Mouse (Mus musculus) regulatory T cell (primary cell): ENCODE measurements at regions not wholly inside any gene's neighbourhood (a gene's known extent, or its start where the extent isn't known, plus 50 kb on each side); places are given as distances from the start of the nearest gene placed in this dataset.

ENCODE experiments used
- in situ Hi-C: fragments of 300-600 bp; cut with MboI, MseI; formaldehyde crosslinking; loops from one replicate; pipeline ENCODE4 v1.15.1; 2025; ENCODE audit warnings: high pct_unique_total_duplicates

DNA sequence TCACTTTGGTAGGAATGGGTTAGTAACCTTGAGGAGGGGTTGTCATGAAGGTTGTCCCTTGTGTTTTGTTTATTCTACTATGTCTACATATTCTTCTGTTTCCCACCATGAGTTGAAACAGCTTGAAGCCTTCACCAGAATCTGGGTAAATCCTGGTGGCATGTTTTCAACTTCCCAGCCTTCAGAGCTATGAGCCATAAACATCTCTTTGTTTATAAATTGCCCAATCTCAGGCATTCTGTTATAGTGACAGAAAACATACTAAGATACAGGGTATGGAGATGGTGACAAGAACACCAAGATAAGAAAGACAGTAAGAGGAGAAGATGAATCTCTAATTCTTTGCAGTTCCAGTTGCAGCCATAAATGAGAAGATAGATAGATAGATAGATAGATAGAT, 396.5 kb downstream of the Tns1 start:
- in situ Hi-C loops, result no loop called here

DNA sequence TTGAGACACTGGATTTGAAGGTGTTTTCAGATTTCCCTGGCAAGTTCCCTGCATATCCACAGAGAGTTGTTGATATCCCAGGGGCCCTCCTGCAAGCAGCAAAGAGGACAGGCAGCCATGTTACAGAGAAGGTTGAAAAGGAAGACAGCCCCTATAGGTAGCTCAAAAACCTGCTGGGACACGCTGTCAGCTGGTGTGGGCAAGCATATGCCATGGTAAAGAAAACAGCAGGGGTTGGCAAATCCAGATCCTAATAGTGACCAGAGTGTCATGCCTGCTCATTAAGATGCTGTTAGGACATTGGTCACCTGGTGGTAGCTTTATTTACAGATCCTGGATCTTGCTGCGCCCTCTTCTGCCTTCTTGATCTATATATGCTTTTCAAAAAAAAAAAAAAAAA, 397.6 kb downstream of the Tns1 start:
- in situ Hi-C loops, result no loop called here

DNA sequence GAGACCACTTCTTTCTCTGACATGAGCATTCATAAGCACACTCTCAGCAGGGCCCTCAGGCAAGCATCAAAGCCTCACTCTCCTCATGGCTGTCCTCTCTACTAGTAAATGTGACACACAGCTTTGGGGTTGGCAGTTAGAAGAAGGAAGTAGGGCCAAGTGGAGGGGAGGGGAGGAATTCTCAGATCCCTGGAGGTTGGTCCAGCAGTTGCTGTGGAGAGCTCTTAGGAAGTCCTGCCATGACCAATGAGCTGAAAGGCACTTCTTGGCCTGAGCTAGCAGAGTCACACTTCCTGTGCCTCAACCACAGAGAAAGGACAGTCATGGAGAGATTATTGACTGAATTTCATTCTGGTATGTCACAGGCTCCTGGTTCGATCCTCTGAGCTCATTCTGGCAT, 398.8 kb downstream of the Tns1 start:
- in situ Hi-C loops, result no loop called here

DNA sequence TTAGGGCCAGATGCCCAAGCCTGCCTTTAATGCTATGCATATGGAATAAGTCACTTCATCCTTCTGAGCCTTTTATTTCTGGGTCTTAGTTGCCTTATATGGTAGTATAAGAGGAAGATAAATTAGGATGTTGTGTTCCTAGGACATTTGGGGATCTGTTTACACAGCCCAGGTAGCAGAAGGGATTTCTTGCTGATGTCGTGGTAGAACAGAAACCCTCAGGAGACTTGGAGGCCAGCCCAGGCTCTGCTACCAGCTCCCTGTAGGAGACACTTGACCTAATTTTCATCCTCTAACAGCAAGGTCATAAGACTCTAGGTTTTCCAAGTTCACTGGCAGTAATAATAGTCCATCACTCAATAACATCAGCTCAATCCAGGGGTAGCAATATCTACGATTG, 399.7 kb downstream of the Tns1 start:
- in situ Hi-C loops, result no loop called here

DNA sequence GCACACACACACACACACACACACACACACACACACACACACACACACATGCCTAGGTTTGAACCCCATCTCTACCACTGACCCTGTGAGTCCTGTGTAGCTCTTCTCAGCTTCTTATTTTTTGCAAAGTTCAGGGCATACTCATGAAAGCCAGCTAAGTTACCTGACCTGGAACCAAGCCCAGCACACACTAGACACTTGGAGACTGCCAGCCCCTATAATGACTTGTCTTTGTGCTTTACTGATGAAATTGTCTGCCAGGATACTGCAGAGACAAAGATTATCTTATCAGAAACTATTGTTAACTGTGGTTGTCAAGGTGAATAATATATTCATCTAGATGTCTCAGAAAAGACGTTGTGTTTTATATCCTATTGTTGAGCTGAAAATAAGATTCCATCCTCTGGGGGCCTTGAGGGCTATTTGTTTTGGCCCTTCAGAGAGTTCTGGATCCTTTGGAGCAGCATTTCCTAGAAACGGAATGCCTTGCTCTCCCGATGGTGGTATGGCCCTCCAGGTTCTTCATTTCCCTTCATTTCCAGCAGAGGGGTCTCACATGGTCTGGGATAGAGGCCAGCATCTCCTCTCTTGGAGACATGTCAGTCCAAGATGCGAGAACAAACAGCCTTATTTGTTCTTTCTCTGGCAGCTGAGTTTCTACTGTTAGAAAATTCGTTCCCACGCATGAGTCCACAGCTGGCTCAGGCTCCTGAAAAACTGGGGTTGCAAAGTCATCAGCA, 402.6 kb downstream of the Tns1 start:
- in situ Hi-C loops, result no loop called here

DNA sequence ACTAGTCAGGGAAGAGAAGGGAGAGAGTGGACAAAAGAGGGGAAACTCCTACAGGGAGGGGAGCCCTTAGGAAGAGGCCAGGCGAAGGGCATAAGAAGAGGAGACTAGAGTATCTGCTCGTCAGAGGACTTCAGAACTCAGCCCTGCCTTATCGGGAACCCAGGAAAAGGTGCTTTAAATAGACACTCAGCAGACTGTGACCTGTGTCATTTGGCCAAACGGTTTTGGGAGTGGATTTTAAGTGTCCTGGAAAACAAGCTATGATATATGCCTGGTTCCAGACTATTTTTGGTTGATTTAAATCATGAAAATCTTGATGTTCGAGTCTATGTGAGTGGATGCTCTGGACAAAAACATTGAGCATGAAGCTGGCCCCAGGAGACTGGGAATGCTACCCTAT, 405.8 kb downstream of the Tns1 start:
- in situ Hi-C loops, result no loop called here

DNA sequence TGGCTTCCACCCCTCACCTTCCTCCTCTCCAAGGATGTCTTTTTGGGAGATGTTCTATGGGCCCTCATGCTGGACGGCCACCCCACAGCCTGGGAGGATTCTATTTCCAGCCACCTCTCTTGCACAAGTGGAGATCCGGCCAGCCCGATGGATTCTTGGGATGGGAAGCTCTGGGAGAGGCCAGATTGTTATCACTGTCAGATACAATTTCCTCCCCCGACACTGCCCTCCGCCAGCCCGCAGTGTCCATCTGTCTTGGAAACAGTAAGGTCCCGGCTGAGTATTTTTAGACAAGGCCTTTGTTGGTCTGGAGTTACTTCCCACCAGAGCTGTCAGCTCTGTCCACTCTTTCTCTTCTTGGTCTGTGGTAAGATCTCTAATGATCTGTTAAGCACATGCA, 406.8 kb downstream of the Tns1 start:
- in situ Hi-C loops, result no loop called here

DNA sequence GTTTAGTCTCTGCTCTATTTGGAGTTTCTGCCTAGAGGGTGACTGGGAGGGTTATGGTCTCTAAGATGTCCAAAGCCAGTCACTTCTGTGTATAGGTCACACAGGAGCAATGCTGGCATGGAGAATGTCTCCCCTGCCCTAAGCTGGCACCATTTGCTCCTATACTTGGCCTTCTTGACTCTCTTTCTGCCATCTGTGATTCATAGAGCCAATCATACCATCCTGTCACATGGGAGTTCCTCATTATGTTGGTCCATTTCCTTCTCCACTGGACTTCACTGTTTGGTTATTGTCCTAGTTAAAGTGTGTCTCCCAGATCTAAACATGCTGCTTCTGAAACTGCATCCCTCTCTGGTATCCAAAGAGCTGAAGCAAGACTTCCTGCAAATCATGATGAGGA, 407.3 kb downstream of the Tns1 start:
- in situ Hi-C loops, result no loop called here

DNA sequence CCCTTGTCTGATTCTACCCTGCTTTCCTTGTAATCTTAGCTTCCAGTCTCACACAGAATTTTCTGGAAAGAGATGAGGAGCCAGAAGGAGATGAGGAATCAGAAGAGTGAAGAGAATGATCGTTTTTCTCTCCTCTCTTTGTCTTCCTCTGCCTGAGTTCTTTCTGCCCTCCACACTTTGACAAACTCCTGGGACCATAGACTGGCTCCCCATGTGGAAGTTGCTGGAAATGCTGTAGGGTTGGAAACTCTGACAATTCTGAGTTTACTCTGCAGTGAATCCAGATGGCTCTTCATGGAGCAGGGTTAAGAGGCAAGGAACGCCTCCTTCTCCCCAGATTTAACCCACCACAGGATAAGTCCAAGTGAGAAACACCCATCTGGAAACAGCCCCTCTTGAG, 408.7 kb downstream of the Tns1 start:
- in situ Hi-C loops, result no loop called here

DNA sequence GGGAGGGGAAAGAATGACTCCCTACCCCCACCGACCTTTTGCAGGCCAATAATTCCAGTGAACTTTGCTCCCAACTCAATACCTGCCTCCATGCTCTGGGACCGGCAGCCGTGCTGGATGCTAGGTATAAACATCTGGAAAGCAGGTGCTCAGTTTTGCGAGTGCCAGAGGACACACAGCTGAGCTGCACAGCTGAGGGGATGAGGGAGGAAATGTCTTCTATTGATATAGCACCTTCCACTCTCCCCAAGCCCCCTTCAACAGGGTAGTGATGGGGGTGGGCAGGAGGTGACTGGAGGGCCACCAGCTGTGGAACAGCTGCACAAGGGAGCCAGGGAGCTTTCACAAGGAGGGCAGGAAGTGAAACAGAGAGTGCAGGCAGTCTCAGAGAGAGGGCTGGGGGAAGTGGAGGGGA, 421.8 kb downstream of the Tns1 start:
- in situ Hi-C loops, result no loop called here

DNA sequence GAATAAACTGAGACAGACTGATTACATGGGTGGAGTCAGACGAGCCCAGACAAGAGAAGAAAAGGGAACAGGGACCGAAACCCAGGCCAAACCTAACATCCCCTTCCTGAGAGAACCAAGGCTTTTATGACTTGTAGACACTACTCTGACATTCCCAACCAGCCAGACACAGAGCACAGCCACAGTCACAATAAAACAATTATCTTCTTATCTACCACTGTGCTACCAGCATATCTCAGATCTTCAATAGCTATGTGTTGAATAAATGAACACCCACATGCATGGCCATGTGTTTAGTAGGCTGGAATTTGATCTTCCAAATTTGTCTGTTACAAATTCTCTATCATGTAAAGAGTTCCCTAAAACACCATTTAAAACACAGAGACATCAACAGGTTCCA, 430.7 kb downstream of the Tns1 start:
- in situ Hi-C loops, result no loop called here

DNA sequence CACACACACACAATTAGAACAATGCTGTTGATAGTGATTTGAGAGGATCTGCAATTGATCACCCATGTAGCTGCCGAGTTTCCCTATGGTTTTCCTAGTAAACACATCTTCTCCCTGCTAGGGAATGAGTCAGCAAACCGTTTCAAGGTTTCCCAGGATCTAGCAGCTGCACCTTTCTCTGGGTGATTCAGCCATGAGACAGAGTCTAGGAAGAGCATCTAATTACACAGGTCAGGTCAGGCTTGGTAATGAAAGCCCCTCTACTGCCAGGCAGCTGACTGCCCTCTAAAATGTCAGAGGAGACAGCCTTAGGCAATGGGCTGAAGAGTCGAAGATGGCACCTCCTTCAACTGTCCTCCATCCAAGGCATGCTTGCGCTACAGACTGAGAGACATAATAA, 438.5 kb downstream of the Tns1 start:
- in situ Hi-C loops, result no loop called here

DNA sequence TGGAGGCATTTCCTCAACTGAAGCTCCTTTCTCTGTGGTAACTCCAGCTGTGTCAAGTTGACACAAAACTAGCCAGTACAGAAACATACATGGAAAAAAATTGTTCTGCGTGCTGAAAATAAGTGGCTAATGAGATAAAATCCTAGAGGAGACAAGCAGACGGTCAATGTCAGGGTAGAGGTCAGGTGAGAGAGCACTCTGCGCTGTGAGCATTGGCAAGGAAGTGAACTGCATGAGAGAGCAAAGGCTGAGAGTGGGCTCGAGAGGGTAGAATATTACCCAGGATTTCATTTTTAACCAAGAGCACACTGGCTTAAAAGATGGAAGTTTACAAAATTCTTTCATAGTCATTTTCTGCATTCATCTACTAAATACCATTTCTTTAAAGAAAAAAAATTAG, 439.2 kb downstream of the Tns1 start:
- in situ Hi-C loops, result no loop called here

DNA sequence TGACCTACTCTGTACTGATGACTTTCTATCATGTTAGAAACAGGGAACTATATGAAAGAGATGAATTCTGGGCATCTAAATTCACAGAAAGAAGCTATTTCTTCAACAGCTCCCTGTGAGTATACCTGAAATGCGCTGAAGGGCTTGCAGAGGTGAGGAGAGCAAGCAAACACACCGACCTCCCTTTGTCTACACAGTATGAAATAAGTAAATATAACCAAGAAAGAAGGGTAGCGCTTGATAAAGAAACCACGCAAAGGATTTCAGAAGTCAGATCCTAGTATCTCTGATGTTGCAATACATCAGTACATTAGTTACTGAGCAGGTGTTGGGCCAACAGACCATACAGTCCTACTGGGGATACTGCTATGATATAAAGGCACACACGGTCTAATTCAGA, 440.1 kb downstream of the Tns1 start:
- in situ Hi-C loops, result no loop called here

DNA sequence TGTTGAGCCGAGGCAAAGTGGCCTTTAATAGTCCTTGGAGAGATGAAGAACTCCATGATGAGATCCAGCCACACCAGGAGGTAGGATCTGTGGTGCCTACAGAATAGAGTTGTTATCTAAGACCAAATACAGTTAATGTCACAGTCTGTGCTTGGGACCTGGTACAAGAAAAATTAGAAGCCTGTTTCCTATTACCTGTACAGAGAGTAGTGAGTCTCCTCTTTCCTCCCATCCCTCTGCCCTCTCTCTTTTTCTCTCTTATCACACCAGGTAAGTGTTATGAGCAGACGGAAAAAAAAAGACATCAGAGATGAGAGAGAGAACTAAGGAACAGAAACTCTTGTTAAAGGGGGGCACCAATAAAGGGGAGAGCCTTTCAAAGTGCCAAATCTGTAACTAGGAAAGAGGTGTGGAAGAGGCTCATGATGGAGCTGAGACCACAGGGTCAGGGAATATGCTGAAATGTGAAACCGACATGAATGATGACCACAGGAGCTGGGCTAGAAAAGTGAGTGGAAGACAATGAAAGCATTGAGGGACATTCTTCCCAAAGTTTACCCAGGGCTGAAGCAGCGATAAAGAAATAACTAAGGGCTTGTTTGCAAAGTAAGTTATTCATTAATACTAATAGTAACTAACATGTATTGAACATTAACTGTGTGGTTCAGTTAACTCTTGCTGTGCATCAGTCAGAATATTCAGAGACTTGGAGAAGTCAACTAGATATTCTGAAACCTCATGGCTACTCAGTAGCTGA, 440.9 kb downstream of the Tns1 start:
- in situ Hi-C loops, result no loop called here

DNA sequence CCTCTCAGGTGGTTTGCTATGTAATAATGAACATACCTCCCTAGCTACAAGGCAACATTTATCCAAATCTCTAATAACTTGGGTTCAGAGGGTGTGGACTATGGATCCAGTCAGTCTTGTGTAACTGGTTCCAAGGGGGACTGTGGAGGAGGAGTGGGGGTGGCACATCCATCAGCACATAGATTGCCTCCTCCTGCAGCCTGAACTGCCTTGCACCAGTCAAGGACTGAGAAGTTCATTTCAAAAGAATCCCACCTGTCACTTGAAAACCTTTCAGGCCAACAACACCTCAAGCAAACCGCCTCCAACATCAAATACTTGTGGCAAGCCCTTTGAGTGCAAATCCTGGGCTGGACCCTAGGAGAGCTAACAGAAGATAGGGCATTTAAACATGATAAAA, 442.6 kb downstream of the Tns1 start:
- in situ Hi-C loops, result no loop called here

DNA sequence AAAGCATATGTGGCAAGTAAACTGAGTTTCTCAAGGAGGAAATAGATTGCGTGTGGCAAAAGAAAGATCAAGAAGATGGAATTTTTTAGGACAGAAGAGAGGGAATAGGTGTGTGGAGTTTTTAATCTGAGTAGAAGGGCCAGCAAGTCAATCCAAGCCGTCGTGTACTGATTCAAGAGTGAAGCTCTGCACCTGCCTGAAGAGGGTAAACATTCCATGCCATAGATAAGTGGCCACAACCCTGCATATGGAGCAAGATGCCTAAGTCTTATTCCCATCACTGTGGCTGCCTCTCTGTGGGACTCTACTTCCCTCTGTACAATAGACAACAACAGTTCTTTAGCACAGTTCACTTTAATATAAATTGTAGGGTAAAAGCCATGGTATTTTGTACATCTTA, 443.4 kb downstream of the Tns1 start:
- in situ Hi-C loops, result no loop called here

DNA sequence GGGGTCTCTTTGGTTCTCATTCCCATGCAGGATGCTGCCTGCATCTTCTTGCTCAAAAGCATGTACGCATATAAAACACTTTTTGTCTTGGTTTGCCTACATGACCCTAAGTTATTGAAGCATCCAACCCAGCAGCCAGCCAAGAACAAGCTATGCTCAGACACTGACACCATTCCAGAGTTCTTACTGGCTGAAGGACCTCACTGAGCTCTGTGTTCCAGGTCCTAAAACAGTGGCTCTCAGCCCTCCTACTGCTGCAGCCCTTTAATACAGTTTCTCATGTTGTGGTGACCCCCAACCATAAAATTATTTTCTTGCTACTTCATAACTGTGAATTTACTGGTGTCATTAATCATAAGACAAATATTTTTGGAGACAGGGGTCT, 450.4 kb downstream of the Tns1 start:
- in situ Hi-C loops, result no loop called here

DNA sequence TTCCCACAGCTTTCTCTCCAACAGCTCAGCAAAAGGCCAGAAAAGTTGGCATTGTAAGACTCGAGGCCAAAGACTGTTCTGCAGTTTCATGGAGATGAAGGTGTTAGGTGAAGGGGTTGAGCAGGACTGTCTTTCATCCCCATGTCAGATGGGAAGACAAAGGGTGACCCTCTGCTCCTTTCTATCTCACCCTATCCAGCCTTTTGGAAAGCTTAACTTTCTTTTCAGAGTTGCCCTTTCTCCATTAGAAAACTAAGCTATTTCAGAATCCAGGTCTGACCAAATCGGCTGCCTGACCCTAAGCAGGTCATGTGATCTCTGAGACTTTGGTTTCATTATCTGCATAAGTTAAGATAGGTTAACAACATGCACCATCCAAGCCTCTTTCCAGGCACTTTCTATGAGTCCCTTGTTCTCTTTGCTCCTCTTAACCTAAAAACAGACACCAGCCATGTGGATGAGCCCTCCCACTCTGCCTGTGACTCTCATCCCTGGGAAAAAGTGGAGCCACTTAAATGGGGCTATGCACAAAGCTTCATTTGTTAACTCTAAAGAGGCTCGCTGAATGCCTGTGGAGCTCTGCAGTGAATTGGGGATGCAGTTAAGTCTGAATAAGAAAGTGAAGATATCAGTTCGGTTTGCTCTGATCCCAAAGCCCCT, 450.9 kb downstream of the Tns1 start:
- in situ Hi-C loops, result no loop called here

DNA sequence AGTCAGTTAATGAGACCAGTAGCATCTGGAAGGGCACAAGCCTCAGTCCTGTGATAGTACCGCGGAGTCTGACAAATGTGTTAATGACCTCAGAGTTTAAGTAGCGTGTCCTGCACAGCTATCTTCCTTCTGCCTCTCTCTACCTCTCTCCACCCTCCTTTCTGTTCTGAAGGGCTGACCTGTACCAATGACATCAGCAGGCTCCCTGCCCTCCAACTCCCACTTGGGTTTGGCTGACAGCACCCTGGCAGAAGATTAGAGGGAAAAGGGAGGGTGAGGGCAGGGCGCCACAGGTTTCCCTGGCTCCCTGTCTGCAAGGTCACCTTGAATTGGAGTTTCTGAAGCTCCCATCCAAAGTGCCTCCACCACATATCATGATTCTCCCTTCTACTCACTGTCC, 452.0 kb downstream of the Tns1 start:
- in situ Hi-C loops, result no loop called here

DNA sequence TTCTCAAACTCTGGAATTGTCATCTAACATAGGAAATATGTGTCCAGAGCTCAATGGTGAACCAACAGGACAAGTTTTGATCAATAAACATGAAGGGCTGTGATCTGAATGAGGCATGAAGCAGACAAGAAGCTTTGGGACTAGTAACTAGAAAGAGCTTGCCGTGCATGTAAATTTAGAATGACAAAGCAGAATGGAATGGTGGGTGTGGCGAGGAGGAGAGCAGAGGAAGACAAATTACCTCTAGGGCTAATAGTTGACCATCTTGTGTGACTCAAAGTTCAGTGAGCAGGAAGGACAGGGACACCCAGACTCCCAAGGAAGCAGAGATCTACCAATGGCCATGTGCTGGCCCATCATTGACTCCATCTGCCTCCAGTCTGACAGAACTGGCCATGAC, 455.6 kb downstream of the Tns1 start:
- in situ Hi-C loops, result no loop called here

DNA sequence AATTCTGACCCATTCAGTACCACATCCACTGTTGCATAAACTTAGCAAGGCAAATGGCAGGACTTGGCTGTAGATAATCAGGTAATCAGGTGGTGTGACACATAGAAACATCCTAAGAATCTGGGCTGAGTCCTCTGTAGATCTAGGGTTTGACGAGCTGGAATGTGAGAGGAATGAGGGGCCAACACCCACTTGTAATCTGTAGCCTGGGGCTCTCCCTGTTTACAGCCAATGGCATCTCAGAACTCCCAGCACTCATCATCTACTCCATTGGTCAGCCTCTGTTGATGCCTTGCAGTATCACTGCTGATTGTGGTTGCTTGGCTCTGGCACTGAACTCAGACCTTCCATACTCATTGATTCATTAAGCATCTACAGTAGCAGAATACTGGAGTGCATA, 460.7 kb downstream of the Tns1 start:
- in situ Hi-C loops, result no loop called here

DNA sequence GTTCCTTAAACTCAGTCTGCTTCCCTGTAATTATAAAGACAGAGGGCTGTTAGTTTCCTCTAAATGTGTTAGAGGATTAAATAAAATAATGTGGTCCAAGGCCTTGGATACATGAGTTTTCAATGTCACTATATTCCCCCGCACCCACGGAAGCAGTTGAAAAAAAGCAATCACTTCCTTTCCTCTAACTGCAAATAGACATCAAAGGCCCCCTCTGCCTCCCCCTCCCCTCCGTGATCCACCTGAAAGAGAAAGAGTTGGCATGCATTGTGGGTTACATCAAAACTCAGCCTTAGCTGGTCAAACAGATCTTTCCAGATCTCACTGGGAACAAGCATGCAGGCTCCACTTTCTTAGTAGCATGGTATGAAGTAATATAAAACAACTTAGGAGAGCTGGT, 479.2 kb downstream of the Tns1 start:
- in situ Hi-C loops, result no loop called here
